Mouse (Mus musculus): ENCODE results near the gene Acbd6. TPM values are rescaled to one million over a fixed set of nuclear protein-coding genes. Genes with fewer than 3 reads are reported as not detected.

Acbd6 gene
- polyA plus RNA-seq, 1 experiment from 2014 or later = 108 TPM

DNA sequence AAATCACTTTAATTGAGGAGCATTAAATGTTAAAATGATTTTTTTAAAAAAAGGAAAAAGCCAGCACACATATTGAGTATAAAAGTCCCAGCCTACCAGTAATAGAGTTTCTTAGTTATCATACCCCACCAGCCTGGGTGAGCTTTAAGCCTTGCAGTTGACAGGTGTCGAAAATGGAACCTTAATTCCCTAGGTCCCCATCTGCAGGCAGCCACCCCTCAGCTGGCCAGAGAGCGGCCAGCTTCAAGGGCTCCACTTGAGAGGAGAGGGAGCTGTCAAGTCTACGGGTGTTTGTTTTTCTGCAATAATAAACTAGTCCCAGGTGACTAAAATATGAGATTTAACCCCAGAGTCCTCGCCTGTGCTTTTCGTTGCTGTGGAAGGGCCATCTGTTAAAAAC, 135.5 kb downstream of the Acbd6 start:
- Histone ChIP-seq H3K36me3 (no peaks in the 10 kb centered on the region), H3K9me3 (no peaks in the 10 kb centered on the region), H3K4me1 (replicated peaks) (peaks cover 22% of the 10 kb centered on the region), H3K9ac (replicated peaks) (no peak overlapping the region), H3K4me2 (no peak overlapping the region), H3K4me3 (replicated peaks) (no peak overlapping the region), H3K27me3 (no peaks in the 10 kb centered on the region), H3K27ac (no peak overlapping the region)
- peak; percentile 80 for ATAC-seq (ENCODE audit: insufficient number of reproducible peaks, insufficient read depth, low FRiP score, low TSS enrichment, low read depth)
- 28% methylated on average over 5 of the region's 5 CpGs for WGBS

DNA sequence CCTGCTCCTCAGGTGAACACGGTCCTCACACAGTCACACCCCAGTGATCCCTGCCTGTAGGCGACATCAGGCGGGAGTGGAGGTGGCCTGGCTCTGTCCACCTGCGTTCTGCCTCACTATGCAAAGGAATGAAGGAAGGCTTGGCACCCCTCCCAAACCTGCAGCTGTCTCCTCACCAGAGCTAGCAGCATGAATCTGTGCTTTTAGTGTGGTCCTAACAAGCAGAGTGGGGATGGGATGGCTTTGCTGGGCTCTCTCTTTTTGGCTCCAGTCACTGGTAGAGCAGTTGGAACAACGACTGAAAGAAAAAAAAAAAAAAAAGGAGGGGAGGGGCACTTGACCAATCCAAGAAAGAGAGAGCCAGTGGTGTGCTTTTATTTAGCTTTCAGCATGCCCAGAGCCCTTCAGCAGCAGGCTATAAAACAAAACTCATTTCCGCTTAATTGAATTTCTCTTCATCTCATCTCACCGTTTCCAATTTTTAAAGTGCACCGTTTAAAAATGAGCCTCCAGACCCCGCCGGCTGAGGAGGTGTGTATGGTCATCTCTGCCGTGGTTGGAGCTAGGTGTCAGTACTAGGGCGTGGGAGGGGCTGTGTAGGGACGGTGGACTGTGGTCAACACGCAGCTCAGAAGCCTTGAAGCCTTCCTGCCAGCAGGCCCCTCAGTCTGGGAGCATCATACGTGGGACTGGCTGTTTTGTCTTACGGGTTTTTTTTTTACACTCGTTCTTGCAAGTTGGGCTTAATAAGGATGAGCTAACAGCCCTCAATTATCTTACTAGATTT, 140.6 kb downstream of the Acbd6 start:
- Histone ChIP-seq H3K9me3 (no peaks in the 10 kb centered on the region), H3K4me2 (peak overlapping the region; percentile 35), H3K4me3 (replicated peaks) (no peak overlapping the region), H3K27me3 (0 out of 2 replicates have a peak, but pooled peaks cover 3% of the 10 kb centered on the region), H3K4me1 (replicated peaks) (peaks cover 12% of the 10 kb centered on the region), H3K27ac (peak overlapping the region; percentile 29; the same call in 1 of the 2 replicates), H3K36me3 (no peaks in the 10 kb centered on the region), H3K9ac (replicated peaks) (no peak overlapping the region)
- 30% methylated on average over 17 of the region's 17 CpGs for WGBS
- peak; percentile 73; the same call in 1 of the 2 replicates for ATAC-seq (ENCODE audit: insufficient number of reproducible peaks, insufficient read depth, low FRiP score, low TSS enrichment, low read depth)

DNA sequence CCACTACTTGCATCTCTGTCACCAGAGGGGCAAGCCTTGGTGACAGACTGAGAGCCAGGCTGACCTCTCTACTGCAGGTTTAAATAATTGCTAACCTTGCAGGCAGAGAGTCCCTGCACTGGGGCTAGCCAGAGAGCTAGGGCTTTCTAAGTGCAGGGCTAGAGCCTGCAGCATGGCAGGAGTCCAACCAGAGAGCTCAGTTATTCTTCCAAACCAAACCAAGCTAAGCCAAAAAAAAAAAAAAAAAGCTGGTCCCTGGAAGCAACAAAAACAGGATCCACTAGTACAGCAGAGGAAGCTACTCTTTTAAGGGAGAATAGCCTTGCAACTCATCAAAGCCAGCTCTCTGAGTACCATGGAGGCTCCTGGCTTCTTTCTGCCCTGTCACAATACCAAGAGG, 143.0 kb downstream of the Acbd6 start:
- Histone ChIP-seq H3K27me3 (0 out of 2 replicates have a peak, but pooled peaks cover 3% of the 10 kb centered on the region), H3K9me3 (no peaks in the 10 kb centered on the region), H3K9ac (replicated peaks) (no peak overlapping the region), H3K4me2 (no peak overlapping the region), H3K4me1 (replicated peaks) (peaks cover 9% of the 10 kb centered on the region), H3K4me3 (replicated peaks) (no peak overlapping the region), H3K27ac (no peak overlapping the region), H3K36me3 (no peaks in the 10 kb centered on the region)
- no peak for ATAC-seq (ENCODE audit: insufficient number of reproducible peaks, insufficient read depth, low FRiP score, low TSS enrichment, low read depth)

DNA sequence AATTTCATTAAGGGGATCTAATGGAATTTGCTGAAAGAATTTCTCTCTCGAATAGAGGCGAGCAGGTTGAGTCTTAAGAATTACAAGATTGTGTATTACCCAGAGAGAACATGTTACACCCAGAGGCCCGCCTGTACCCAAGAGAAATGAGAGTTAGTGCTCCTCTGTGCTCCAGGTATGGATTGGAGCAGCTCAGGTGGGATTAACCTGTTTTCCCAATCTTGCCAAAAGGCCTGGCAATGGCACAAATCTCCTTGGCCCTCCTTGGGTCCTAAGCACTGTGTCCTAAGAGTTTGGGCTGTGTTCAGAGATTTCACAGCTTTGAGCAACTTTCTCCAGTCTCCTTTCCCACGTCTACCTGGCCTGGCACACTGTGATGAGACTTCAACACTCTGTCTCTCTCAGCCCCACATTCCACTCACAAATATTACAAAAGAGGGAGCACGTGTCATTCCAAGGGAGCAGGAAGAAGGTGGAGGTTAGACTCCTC, 145.3 kb downstream of the Acbd6 start:
- ATAC-seq (ENCODE audit: insufficient number of reproducible peaks, insufficient read depth, low FRiP score, low TSS enrichment, low read depth) = no peak
- H3K27me3 ChIP-seq = 0 out of 2 replicates have a peak, but pooled peaks cover 3% of the 10 kb centered on the region
- WGBS = 86% methylated on average over 5 of the region's 5 CpGs

GRCm38 (mm10) chr1:155704182-155704581, 146.3 kb downstream of the Acbd6 start:
- H3K36me3 ChIP-seq = no peaks in the 10 kb centered on the region
- no peak overlapping the region for H3K9ac ChIP-seq (replicated peaks)
- H3K4me3 ChIP-seq (replicated peaks) = no peak overlapping the region
- H3K4me2 ChIP-seq = no peak overlapping the region
- H3K9me3 ChIP-seq = no peaks in the 10 kb centered on the region
- ATAC-seq (ENCODE audit: insufficient number of reproducible peaks, insufficient read depth, low FRiP score, low TSS enrichment, low read depth) = peak; percentile 61
- H3K27ac ChIP-seq = no peak overlapping the region
- WGBS = 68% methylated on average over 5 of the region's 5 CpGs
- 0 out of 2 replicates have a peak, but pooled peaks cover 3% of the 10 kb centered on the region for H3K27me3 ChIP-seq
- H3K4me1 ChIP-seq (replicated peaks) = 0 out of 2 replicates have a peak, but pooled peaks cover 3% of the 10 kb centered on the region

More for the DNA sequence above, 145.3 kb downstream of the Acbd6 start:
- H3K4me2 ChIP-seq = no peak overlapping the region
- no peaks in the 10 kb centered on the region for H3K36me3 ChIP-seq
- no peak overlapping the region for H3K9ac ChIP-seq (replicated peaks)
- H3K4me3 ChIP-seq (replicated peaks) = no peak overlapping the region
- H3K27ac ChIP-seq = no peak overlapping the region
- no peaks in the 10 kb centered on the region for H3K9me3 ChIP-seq
- H3K4me1 ChIP-seq (replicated peaks) = peaks cover 10% of the 10 kb centered on the region

- no peaks in the 10 kb centered on the region for H3K9me3 ChIP-seq
- H3K4me3 ChIP-seq (replicated peaks) = no peak overlapping the region
- ATAC-seq (ENCODE audit: insufficient number of reproducible peaks, insufficient read depth, low FRiP score, low TSS enrichment, low read depth) = no peak
- H3K4me2 ChIP-seq = no peak overlapping the region
- no peak overlapping the region for H3K9ac ChIP-seq (replicated peaks)
- H3K36me3 ChIP-seq = no peaks in the 10 kb centered on the region
- peaks cover 3% of the 10 kb centered on the region for H3K4me1 ChIP-seq (replicated peaks)
- no peak overlapping the region for H3K27ac ChIP-seq
- 69% methylated on average over 2 of the region's 2 CpGs for WGBS
- peaks cover 22% of the 10 kb centered on the region for H3K27me3 ChIP-seq
Measured at GRCm38 (mm10) chr1:155713306-155713705, 155.4 kb downstream of the Acbd6 start.

- H3K4me1 ChIP-seq (replicated peaks) = peaks cover 3% of the 10 kb centered on the region
- H3K9me3 ChIP-seq = no peaks in the 10 kb centered on the region
- ATAC-seq (ENCODE audit: insufficient number of reproducible peaks, insufficient read depth, low FRiP score, low TSS enrichment, low read depth) = no peak
- no peak overlapping the region for H3K4me2 ChIP-seq
- H3K9ac ChIP-seq (replicated peaks) = no peak overlapping the region
- peaks cover 27% of the 10 kb centered on the region for H3K27me3 ChIP-seq
- H3K4me3 ChIP-seq (replicated peaks) = no peak overlapping the region
- no peak overlapping the region for H3K27ac ChIP-seq
- H3K36me3 ChIP-seq = no peaks in the 10 kb centered on the region
Measured at GRCm38 (mm10) chr1:155715366-155715765, 157.4 kb downstream of the Acbd6 start.

DNA sequence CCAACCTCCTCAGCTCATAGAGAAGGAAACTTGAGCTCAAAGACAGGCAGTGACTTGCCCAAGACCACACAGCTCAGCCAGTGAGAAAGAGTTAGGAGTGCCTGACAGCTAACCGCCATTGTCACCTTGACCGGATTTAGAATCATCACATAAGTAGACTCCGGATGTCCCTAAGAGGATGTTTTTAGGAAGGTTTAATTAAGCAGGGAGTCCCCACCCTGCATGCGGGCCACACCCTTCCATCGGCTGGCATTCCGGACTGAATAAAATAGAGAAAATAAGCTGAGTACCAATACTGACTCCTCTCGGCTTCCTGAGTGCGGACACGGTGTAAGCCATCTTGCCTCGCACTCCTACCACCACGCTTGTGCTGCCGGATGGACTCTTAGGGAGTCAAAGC, 159.4 kb downstream of the Acbd6 start:
- ATAC-seq (ENCODE audit: insufficient number of reproducible peaks, insufficient read depth, low FRiP score, low TSS enrichment, low read depth) = no peak
- H3K4me2 ChIP-seq = no peak overlapping the region
- H3K36me3 ChIP-seq = no peaks in the 10 kb centered on the region
- no peak overlapping the region for H3K27ac ChIP-seq
- no peak overlapping the region for H3K4me3 ChIP-seq (replicated peaks)
- 93% methylated on average over 12 of the region's 12 CpGs for WGBS
- peaks cover 31% of the 10 kb centered on the region for H3K27me3 ChIP-seq
- H3K4me1 ChIP-seq (replicated peaks) = peaks cover 3% of the 10 kb centered on the region
- no peaks in the 10 kb centered on the region for H3K9me3 ChIP-seq
- no peak overlapping the region for H3K9ac ChIP-seq (replicated peaks)

- Histone ChIP-seq H3K4me1 (replicated peaks) (no peaks in the 10 kb centered on the region), H3K4me2 (no peak overlapping the region), H3K9me3 (no peaks in the 10 kb centered on the region), H3K27me3 (peaks cover 39% of the 10 kb centered on the region), H3K4me3 (replicated peaks) (no peak overlapping the region), H3K36me3 (no peaks in the 10 kb centered on the region), H3K9ac (replicated peaks) (no peak overlapping the region), H3K27ac (no peak overlapping the region)
- no peak for ATAC-seq (ENCODE audit: insufficient number of reproducible peaks, insufficient read depth, low FRiP score, low TSS enrichment, low read depth)
- WGBS = 72% methylated on average over 3 of the region's 3 CpGs
Measured at GRCm38 (mm10) chr1:155718851-155719250, 160.9 kb downstream of the Acbd6 start.

DNA sequence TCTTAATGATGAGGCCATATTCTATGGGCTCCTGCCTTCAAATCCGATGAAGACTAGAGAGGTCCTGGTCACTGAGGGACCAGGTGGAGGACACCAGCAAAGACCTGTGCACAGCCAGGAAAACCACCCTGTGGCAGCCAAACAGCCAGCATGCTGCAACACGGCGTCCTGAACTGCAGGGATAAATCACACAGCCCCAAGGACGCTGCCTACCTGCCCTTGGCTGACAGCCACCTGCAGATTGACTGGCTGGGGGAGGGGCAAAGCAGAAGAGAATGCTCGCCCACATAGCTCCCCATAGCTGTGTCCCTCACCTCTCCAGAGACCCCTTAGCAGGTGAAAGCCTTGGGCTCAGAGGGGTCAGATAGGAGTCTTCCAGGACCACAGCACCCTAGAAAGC, 162.1 kb downstream of the Acbd6 start:
- Histone ChIP-seq H3K27ac (no peak overlapping the region), H3K27me3 (peaks cover 46% of the 10 kb centered on the region), H3K4me2 (no peak overlapping the region), H3K36me3 (no peaks in the 10 kb centered on the region), H3K9me3 (no peaks in the 10 kb centered on the region), H3K4me1 (replicated peaks) (no peaks in the 10 kb centered on the region), H3K4me3 (replicated peaks) (no peak overlapping the region), H3K9ac (replicated peaks) (no peak overlapping the region)
- no peak for ATAC-seq (ENCODE audit: insufficient number of reproducible peaks, insufficient read depth, low FRiP score, low TSS enrichment, low read depth)
- WGBS = 47% methylated on average over 5 of the region's 5 CpGs

DNA sequence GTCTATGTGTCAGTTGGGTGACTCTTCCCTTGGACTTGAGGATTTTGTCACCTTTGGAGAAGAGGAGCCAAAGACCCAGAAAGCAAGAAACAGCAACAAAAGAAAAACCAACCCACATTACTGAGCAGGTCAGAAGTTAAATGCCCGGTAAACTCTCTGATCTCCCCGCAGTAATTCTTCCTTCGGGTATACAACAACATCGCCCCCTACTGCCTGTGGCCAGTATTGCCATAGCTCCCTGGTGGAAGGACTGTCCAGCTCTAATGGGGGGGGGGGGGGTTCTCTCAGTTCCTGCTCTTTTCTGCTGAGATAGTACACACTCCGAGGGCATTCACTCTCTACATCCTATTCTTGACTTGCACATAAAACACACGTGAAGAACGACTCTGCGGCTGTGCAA, 163.5 kb downstream of the Acbd6 start:
- peaks cover 59% of the 10 kb centered on the region for H3K27me3 ChIP-seq
- no peaks in the 10 kb centered on the region for H3K4me1 ChIP-seq (replicated peaks)
- H3K9me3 ChIP-seq = 0 out of 2 replicates have a peak, but pooled peaks cover under 1% of the 10 kb centered on the region
- no peak overlapping the region for H3K4me2 ChIP-seq
- H3K9ac ChIP-seq (replicated peaks) = no peak overlapping the region
- WGBS = 46% methylated on average over 8 of the region's 8 CpGs
- H3K27ac ChIP-seq = no peak overlapping the region
- no peak for ATAC-seq (ENCODE audit: insufficient number of reproducible peaks, insufficient read depth, low FRiP score, low TSS enrichment, low read depth)
- no peak overlapping the region for H3K4me3 ChIP-seq (replicated peaks)
- no peaks in the 10 kb centered on the region for H3K36me3 ChIP-seq
